10 mouse cellular contexts compared by ENCODE assay signal in the genomic region with DNA sequence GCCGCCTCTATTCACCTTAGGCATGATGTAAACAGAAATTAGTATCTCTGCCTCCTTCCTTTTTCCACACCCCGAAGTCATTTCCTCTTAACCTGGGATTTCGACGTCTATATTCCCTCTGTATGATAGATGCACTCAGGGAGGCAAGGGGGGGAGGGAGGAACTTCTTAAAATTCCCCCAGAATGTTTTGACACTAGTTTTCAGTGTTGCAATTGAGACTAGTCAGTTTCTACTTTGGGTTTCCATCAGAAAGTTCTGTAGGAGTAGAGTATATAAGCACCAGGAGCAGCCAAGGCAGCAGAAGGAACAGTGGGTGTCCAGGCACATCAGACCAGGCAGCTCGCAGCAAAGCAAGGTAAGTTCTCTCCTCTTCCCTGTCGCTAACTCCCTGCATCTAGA. TPM values are rescaled to one million over a fixed set of nuclear protein-coding genes. Genes with fewer than 3 reads are reported as not detected.
DNase-seq lines count a peak whose midpoint lies in the region; ATAC-seq and TF ChIP-seq lines count a peak whose summit lies in the region.
"Had no signal": no experiment of that assay in that cellular context is flagged by ENCODE, and none has a peak within 500 bp of the region (broad histone marks: within the 10 kb centered on the region; RNA-seq: fewer than 3 reads in every experiment).

A gene (plus strand): TSS at position 301 of the 400 bp plus-strand sequence.

- H3K27ac ChIP-seq in heart, embryonic 10.5 days, result peak within 1 kb of the TSS; percentile 62
- no peak within 1 kb of the TSS for H3K27ac ChIP-seq in heart, postnatal 0 days (ENCODE audit: low read depth)
- H3K27ac ChIP-seq in liver, embryonic 16.5 days (ENCODE audit: low read length), result no peak within 1 kb of the TSS

- H3K27me3 ChIP-seq in heart, embryonic 10.5 days (ENCODE audit: insufficient read depth, poor library complexity, severe bottlenecking), result no peaks in the 10 kb centered on the region
- peaks cover 12% of the 10 kb centered on the region for H3K27me3 ChIP-seq in E14TG2a.4 (ENCODE audit: insufficient read depth, low read length)
- no peaks in the 10 kb centered on the region for H3K27me3 ChIP-seq in heart, postnatal 0 days (ENCODE audit: control insufficient read depth, insufficient read depth, low read length)
- H3K27me3 ChIP-seq in liver, embryonic 16.5 days (ENCODE audit: control insufficient read depth, insufficient read depth, low read depth, low read length), result no peaks in the 10 kb centered on the region

- WGBS in heart, embryonic 10.5 days, result 67% methylated on average over 6 of the region's 6 CpGs
- WGBS in heart, postnatal 0 days, result 73% methylated on average over 6 of the region's 6 CpGs
- 49% methylated on average over 6 of the region's 6 CpGs for WGBS in liver, embryonic 16.5 days (ENCODE audit: insufficient replicate concordance)

- no peaks in the 10 kb centered on the region for H3K36me3 ChIP-seq in heart, embryonic 10.5 days
- no peaks in the 10 kb centered on the region for H3K36me3 ChIP-seq in E14TG2a.4 (ENCODE audit: insufficient read depth, low read length)
- no peaks in the 10 kb centered on the region for H3K36me3 ChIP-seq in heart, postnatal 0 days (replicated peaks; ENCODE audit: control insufficient read depth, insufficient read depth, low read length)
- H3K36me3 ChIP-seq in liver, embryonic 16.5 days (ENCODE audit: control insufficient read depth, insufficient read depth), result no peaks in the 10 kb centered on the region

- TF ChIP-seq EP300 in heart, postnatal 0 days (IDR thresholded peaks at IDR 0.05; ENCODE audit: low read depth), result no peak

- no peaks in the 10 kb centered on the region for H3K9me3 ChIP-seq in heart, embryonic 10.5 days
- no peaks in the 10 kb centered on the region for H3K9me3 ChIP-seq in E14TG2a.4 (ENCODE audit: low read length)
- H3K9me3 ChIP-seq in heart, postnatal 0 days (replicated peaks; ENCODE audit: control insufficient read depth, low read length), result no peaks in the 10 kb centered on the region
- H3K9me3 ChIP-seq in liver, embryonic 16.5 days (replicated peaks; ENCODE audit: control insufficient read depth, low read length), result no peaks in the 10 kb centered on the region

- peaks cover 12% of the 10 kb centered on the region; the same call in 1 of the 2 replicates for H3K4me1 ChIP-seq in heart, embryonic 10.5 days
- H3K4me1 ChIP-seq in E14TG2a.4 (replicated peaks; ENCODE audit: low read depth, low read length), result peaks cover 10% of the 10 kb centered on the region
- peaks cover 12% of the 10 kb centered on the region; the same call in 1 of the 2 replicates for H3K4me1 ChIP-seq in heart, postnatal 0 days (ENCODE audit: control insufficient read depth, insufficient read depth)
- H3K4me1 ChIP-seq in liver, embryonic 16.5 days (ENCODE audit: control insufficient read depth, low read depth, low read length), result no peaks in the 10 kb centered on the region

- DNase-seq in heart, embryonic 10.5 days (ENCODE audit: low spot score), result no peak
- DNase-seq in heart, adult 8-10 months (ENCODE audit: low spot score), result no peak
- no peak for DNase-seq in heart, postnatal 0 days (ENCODE audit: low spot score)
- no peak for DNase-seq in urinary bladder, postnatal 10 days (ENCODE audit: low spot score)
- no peak for DNase-seq in left cerebral cortex, postnatal 10 days (ENCODE audit: extremely low spot score in 1 of 2, low spot score in 2 of 2)
- no peak for DNase-seq in thymus, postnatal 10 days (ENCODE audit: low spot score in 2 of 2)
- DNase-seq: lung, adult 2 months had no signal

- H3K4me3 ChIP-seq in heart, embryonic 10.5 days, result peak within 1 kb of the TSS; percentile 52
- H3K4me3 ChIP-seq in E14TG2a.4 (replicated peaks; ENCODE audit: low read length), result peak within 1 kb of the TSS; percentile 63
- peak within 1 kb of the TSS; percentile 17 for H3K4me3 ChIP-seq in heart, postnatal 0 days (ENCODE audit: low read depth, low read length)
- H3K4me3 ChIP-seq in liver, embryonic 16.5 days (ENCODE audit: low read depth, low read length), result no peak within 1 kb of the TSS

- no peak for ATAC-seq in heart, postnatal 0 days (ENCODE audit: insufficient read depth, low read depth)
- ATAC-seq in liver, embryonic 16.5 days (ENCODE audit: low read depth), result no peak

- intact Hi-C loops in left cerebral cortex, postnatal 10 days (cut with DNase I), result no loop called here

- no peak within 1 kb of the TSS for H3K9ac ChIP-seq in heart, postnatal 0 days (replicated peaks; ENCODE audit: low read depth, low read length)
- H3K9ac ChIP-seq in liver, embryonic 16.5 days (ENCODE audit: low read depth, low read length), result no peak within 1 kb of the TSS

- H3K4me2 ChIP-seq in heart, postnatal 0 days (ENCODE audit: low read depth, low read length), result peak within 1 kb of the TSS; percentile 52
- peak within 1 kb of the TSS; percentile 42 for H3K4me2 ChIP-seq in liver, embryonic 16.5 days (ENCODE audit: low read depth, low read length)

- no peak for TF ChIP-seq CTCF in E14TG2a.4 (conservative IDR thresholded peaks at IDR 0.05; ENCODE audit: low read length)
- no peak for TF ChIP-seq CTCF in heart, postnatal 0 days (IDR thresholded peaks at IDR 0.05; ENCODE audit: low read depth)

RNA-seq across cellular contexts. Expression of the gene that starts here (rescaled TPM):
- not detected in 2 replicates for polyA plus RNA-seq in heart, embryonic 10.5 days (2016; fragmentation: Nextera tagmentation; extraction: Ambion mirVana)
- not detected for total RNA-seq in heart, adult 8-10 months (2022)
- total RNA-seq in heart, postnatal 0 days (2014; rRNA removed; ENCODE audit: low replicate concordance), result not detected in 2 replicates
- not detected in 2 replicates for polyA plus RNA-seq in heart, postnatal 0 days (2015; fragmentation: Nextera tagmentation; extraction: Ambion mirVana)
- polyA plus RNA-seq in liver, embryonic 16.5 days (2015; fragmentation: Nextera tagmentation; extraction: Ambion mirVana), result not detected in 2 replicates
- total RNA-seq in left cerebral cortex, postnatal 10 days (2021), result not detected
- polyA plus RNA-seq: C2C12 had no signal
